Mouse (Mus musculus) embryo, embryonic 11.5 days (tissue): ENCODE results near the gene Timd2.
A peak's percentile ranks its signal among the peaks of the same experiment; 100 is the strongest.
"Not testable (repeated sequence)": the region's sequence is repeated elsewhere in the genome, so short reads cannot be mapped to it uniquely, and the experiment has no call there.

Source experiments
- DNase-seq: peaks from one replicate; pipeline ENCODE4 v3.0.0-alpha.2; 2012; ENCODE audit warnings: low read depth, low spot score

The Timd2 gene

DNA sequence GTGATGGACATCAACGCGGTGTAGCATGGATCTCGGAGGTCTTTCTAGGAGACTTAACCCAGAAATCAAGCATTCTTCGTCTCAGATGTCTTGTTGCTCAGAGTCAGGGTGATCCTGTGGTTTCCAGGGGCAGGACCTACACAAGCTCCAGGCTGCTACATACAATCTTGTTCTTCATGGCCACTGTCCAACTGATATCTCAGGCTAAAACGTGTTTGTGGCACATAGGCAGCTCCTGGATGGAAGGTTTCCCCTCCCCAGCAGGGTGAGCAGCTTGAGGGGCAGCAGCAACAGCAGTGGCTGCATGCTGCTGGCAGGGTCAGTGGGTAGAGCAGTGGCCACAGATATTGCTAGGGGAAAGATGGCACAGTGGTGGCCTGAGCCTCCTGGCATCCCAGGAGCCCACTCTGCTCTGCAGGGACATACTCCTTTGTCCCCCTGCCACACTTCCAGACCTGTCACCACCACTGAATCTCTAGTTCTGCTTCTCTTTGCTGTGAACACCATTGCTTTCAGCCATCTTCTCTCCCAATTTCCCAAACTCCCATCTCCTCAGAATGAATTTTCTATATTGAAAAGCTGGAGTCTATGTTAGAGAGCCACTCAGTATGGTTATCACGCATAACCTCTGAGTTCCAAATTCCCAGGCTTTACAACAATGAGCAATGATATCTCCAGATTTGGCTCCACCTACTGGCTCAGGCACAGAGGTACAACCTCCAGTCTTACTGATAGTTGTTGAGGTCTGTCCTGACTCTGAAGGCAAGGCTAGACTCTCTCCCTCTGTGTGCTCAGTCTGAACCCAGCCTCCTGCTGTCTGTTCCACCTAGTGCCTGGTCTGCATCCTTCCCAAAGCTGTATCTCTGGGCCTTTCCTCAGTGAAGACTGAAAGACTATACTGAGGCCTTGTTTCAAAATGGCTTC, 41.0 kb downstream of the Timd2 start:
- no peak for DNase-seq

DNA sequence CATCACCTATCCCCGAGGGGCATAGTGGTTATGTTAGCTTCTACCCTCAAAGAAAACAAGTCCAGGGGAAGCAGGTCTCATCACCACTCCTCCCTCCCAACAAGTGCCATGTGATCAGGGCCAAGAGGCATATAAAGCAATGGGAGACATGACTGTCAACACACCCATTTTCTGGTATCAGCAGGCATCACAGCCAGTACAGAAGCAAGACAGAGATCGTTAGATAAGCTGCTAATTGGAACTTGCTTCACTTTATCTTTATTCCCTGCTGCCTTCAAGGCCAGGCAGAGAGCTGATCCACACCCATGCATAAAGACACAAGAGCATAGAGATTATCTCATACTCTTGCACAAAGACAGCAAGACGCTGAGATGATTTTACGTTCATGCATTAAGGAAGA, 43.6 kb downstream of the Timd2 start:
- DNase-seq: no peak

DNA sequence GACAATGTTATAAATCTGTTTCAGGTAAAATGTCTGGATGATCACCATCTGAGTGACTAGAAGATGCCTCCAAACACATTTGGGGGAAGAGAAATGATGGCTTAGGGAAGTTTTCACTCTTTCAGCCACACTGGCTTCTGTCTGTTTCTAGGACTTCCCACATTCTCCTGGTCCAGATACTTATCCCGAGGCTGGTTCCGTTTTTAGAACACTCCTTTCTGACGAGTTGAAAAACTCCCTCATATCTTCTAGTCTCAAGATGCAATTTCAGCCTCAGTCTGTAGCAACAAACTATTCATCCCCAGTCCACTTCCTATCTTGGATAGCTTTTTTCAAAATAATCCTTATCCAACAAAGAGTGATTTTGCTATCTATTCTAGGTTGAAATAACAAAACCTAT, 54.4 kb downstream of the Timd2 start:
- no peak for DNase-seq

DNA sequence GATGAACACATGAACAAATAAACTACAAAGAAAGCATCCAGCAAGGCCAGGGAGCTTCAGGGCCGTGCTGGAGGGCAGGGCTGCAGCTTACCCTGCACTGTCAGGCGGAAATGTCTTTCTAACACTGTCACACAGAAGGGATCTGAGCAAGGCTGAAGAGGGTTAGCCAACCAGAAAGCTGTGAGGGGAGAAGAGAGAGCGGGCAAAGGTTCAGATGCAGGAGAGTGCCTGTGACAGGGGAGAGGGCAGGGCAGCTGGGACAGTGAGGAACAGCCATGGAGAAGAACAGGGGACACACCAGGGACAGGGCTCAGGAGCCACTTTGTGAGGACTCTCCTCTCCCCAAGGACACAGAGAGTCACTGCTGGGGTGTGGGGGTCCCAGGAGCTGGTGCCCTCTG, 57.2 kb downstream of the Timd2 start:
- DNase-seq: not testable (repeated sequence)

DNA sequence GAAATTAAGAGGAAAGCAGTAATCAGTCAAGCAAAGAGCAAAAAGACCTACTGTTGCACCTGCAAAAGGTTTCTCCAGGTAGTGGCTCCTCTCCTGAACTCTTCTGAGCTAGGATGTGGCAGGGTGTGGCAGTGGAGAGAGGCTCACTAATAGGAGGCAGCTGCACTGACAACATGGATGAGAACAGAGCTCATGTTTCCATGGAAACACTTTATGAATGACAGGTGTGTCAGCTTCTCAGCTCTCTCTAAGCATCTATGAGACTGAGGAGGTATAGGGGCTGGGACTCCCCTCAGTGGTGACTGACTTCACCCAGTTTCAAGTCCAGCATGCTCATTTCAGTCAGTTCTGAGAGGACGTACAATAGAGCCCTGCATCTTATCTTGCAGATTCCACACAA, 62.0 kb downstream of the Timd2 start:
- no peak for DNase-seq

GRCm38 (mm10) chr11:46636568-46636967, 70.3 kb downstream of the Timd2 start:
- no peak for DNase-seq

- DNase-seq: not testable (repeated sequence)
Measured at GRCm38 (mm10) chr11:46635516-46635915, 71.3 kb downstream of the Timd2 start.

- peak; percentile 19 for DNase-seq
Measured at GRCm38 (mm10) chr11:46631635-46632034, 75.2 kb downstream of the Timd2 start.

DNA sequence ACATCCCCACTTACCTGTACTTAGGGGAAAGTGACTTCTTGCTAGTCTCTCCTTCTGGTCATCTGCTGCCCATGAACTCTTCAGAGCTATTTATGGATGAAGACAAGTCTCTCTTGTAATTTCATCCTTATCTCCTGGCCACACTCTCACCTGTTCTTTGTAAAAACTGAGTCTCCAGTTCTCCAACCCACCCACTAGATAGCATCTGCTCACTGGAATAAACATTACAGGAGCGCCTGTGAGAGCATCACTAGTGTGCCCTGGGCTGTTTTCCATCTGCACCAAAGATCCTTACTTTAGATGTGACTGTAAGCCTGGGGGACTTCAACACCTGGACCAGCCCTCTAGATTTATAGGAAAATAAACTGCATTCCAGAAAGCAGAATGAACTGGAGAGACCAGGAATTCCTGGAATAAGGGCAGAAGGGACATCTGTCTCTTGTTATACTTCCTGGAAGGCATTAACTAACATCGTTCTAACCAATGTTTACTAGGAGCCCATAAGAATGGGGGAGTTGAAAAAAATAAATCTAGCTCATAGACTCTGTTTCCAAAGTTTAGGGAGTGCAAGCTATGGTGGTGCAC, 77.6 kb downstream of the Timd2 start, which contains the start of gene Dppa1:
Gene Dppa1 (minus strand): TSS at position 51 of the 585 bp plus-strand sequence.
- peak; percentile 3 for DNase-seq

DNA sequence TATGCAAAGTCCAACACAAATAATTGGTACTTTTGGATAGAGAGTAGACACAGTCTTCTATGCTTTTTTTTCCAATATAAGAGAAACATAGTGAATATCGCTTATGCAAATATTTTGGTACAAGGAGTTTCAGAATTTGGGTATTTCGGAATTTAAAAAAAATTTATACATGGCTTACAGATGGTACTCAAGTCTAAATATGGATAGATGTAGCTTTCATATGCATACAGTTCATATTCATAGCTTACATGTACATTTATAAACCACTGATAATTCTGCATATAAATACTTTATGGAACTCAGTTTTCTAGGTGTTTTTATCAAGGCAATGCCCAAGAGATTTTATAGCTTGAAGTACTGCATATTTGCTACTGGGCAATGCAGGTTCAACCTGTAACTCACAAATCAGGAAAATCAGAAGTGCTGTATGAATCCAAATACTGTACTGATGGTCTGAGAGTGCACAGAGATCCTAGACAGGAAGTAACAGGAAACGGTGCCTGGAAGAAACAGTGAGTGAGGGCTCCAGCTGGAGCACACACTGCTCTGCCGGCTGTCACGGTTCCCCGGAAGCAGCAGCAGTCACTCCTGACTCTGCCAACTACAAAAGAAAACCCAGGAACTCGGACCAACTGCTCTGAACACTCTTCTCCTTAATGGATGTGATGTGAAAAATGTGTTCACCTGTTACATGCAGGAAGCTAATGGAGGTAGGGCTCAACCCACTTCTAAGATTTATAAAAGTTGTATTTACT, 86.3 kb downstream of the Timd2 start:
- no peak for DNase-seq

DNA sequence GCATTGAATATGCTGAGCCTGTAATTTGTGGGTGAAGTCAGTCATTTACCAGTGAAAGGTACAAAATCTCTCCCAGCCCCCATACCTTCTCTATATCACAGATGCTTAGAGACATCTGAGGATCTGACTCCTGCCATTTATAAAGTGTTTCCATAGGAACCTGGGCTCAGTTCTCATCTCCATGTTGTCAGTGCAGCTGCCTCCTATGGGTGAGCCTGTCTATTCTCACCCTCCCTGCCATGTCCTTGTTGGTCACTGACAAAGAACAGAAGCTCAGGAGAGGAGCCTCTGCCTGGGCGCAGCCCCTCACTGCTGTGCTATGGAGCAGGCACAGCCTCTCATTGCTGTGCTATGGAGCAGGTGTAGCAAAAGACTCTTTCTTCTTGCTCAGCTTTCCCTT, 86.9 kb downstream of the Timd2 start:
- no peak for DNase-seq
